Mouse (Mus musculus) Patski (cell line): ENCODE measurements around the gene Maml1. TPM values are rescaled to one million over a fixed set of nuclear protein-coding genes. Genes with fewer than 3 reads are reported as not detected.
A peak's percentile ranks its signal among the peaks of the same experiment; 100 is the strongest.

Experiments
- ATAC-seq: fragments of 100-300 bp; one replicate; pipeline ENCODE4 v1.8.0; 2021
- CTCF ChIA-PET: fragments of 350-600 bp; sonication (Branson Sonifier 250); formaldehyde crosslinking; loops from one replicate; lab custom pipeline; 2022; ENCODE audit warnings: inconsistent platforms; lab: Charles Lee
- POLR2A ChIA-PET: fragments of 350-600 bp; sonication (Branson Sonifier 250); formaldehyde crosslinking; loops from one replicate; lab custom pipeline; 2022; ENCODE audit warnings: antibody characterized with exemption, inconsistent platforms; lab: Charles Lee
- DNase-seq: peaks from one replicate; pipeline ENCODE4 v3.0.0-alpha.2; 2011; ENCODE audit warnings: low read depth, low spot score
- H3K27me3 ChIP-seq: fragments of 371-371 bp; one replicate; pipeline ENCODE4 v1.5.1; 2021
- CTCF ChIP-seq: fragments of 100-300 bp; IDR thresholded peaks from one replicate; pipeline ENCODE4 v1.5.1; 2021
- in situ Hi-C: fragments of 300-500 bp; cut with MboI; formaldehyde crosslinking; loops from 3 replicates; pipeline ENCODE4 v1.11.1; 2018; ENCODE audit warnings: low pct_unique_long_range_greater_than_20kb, mixed read lengths
- polyA plus RNA-seq: library from polyadenylated mRNA; unstranded; gene quantifications from one replicate; pipeline ENCODE4 v1.2.3, GENCODE M21; 2021

The Maml1 gene
- polyA plus RNA-seq, 1 experiment from 2014 or later, result 21.5 TPM

DNA sequence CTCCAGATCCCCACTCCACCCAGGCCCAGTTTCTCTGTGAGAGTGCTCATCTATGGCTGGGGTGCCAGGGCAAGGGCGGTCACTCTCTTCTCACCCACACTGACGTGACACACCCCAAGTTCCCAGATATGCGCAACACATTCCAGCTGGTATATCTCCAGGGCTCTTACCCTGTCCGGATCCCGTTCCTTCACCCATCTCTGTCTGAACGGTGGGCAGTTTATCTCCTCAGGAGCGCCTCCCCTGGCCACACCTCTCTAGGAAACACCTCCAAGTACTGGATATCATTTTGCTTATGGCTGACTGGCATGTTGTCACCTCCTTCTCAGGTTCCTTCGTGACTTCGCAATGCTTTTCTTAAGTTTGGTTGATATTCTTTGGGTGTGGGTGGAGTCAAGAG lies 76.5 kb downstream of the Maml1 start:
- ChIA-PET CTCF (interaction anchor here (1.5 kb wide), 1 partner anchor 9 kb away, joined by 3 read pairs; no protein-coding TSS in a partner anchor), POLR2A (interaction anchor here (1.2 kb wide), 1 partner anchor 11 kb away, joined by 3 read pairs; no protein-coding TSS in a partner anchor)
- ATAC-seq (no peak), DNase-seq (no peak)
- in situ Hi-C loops, result no loop called here
- no peaks in the 10 kb centered on the region for H3K27me3 ChIP-seq
- no peak for TF ChIP-seq CTCF

DNA sequence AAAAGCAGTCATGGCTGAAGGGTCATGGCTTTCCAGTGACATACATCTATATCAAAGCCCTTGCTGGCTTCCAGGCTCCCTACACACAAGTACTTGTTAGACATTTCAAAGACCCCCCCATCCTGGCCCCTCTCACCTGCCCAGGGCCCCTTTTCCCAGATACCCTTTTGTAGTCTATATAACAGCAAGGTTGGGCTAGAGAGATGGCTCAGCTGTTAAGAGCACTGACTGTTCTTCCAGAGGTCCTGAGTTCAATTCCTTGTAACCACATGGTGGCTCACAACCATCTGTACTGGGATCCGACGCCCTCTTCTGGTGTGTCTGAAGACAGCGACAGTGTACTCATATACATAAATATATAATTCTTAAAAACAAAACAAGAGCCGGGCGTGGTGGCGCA lies 77.5 kb downstream of the Maml1 start:
- POLR2A ChIA-PET, result interaction anchor here (1.2 kb wide), 1 partner anchor 12 kb away, joined by 3 read pairs; no protein-coding TSS in a partner anchor
- TF ChIP-seq CTCF, result no peak
- no peaks in the 10 kb centered on the region for H3K27me3 ChIP-seq
- no peak for ATAC-seq
- CTCF ChIA-PET, result interaction anchor here (1.4 to 3.8 kb wide), 2 partner anchors 12 to 53 kb away, joined by 3 to 12 read pairs; no protein-coding TSS in a partner anchor
- in situ Hi-C loops, result no loop called here
- DNase-seq, result no peak

DNA sequence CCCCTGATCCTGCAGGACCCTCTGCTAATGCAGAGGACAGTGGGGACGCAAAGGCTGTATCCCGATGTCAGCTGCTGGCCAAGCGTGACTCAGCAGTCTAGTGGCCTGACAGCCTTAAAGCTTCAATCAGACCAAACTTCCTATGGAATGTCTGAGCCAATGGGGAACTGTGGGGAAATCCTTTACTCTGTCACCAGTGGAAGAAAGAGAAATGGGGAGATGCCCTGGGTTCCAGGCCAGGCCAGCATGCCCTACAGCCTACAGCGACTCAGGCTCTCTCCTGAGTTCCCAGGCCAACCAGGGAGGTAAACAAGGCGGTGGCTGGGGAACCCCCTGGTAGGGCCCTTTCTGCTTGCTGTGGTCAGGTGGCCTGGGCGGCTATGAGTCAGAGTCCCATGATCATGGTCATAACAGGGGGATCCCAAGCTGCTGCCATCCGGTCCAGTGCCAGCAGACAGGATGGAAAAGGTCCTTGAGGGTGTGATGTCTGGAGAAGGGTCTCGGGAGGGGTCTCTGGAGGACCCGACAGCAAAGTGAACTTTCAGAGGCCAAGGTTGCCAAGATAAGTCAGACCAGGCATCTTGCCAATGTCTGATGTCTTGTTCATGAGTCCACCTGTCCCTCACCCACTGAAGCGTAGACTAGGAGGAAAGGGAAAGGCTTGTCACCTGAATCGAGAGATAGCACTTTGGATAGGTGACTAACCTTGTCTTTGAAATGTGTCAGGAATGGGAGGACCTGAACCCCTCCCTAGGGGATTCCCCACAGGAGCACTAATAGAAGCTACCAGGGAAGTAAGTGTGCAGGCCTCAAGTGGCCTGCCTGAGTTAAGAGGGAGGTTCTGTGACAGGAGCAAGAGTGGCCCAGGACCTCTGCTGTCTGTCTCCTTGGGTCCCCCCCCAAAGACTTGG lies 79.0 kb downstream of the Maml1 start:
- POLR2A ChIA-PET, result interaction anchor here (1.0 to 4.8 kb wide), 6 partner anchors 11 to 80 kb away, joined by 3 to 60 read pairs (median 3); partner anchors contain the start of gene Maml1
- no peak for TF ChIP-seq CTCF
- ATAC-seq (peak; percentile 65), DNase-seq (peak; percentile 96)
- in situ Hi-C loops, result no loop called here
- no peaks in the 10 kb centered on the region for H3K27me3 ChIP-seq
- CTCF ChIA-PET, result interaction anchor here (0.8 to 3.8 kb wide), 9 partner anchors 8 to 51 kb away, joined by 3 to 12 read pairs (median 3); no protein-coding TSS in a partner anchor

DNA sequence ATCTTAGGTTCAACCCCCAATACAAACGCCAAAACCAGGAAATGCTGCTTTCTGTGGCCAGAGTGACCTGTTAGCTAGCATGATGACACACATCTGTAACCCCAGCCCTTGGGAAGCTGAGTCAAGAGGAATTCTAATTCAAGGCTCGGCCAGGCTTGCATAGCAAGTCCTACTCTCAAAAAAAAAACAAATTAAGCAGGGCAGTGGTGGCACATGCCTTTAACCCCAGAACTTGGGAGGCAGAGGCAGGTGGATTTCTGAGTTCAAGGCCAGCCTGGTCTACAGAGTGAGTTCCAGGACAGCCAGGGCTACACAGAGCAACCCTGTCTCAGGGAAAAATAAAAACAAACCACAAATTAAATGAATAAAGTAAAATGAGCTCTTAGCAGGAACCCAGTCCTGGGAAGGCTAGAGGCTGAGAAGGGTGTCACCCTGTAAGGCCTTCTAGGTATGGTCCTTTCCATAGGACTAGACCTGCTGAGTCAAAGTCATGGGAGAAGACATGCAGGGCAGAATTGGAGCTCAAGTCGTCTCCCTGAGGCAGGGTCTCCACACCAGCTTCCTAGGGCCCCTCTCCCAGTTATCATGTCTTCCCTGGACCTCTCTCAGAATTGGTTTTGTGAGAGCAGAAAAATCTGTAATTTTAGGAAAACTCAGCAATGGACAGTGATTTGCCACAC lies 79.9 kb downstream of the Maml1 start:
- TF ChIP-seq CTCF, result no peak
- CTCF ChIA-PET, result interaction anchor here (0.8 to 3.8 kb wide), 7 partner anchors 9 to 51 kb away, joined by 3 to 12 read pairs (median 3); no protein-coding TSS in a partner anchor
- no peak for DNase-seq
- ATAC-seq, result no peak
- POLR2A ChIA-PET, result interaction anchor here (1.0 to 4.8 kb wide), 6 partner anchors 10 to 81 kb away, joined by 3 to 60 read pairs (median 3); partner anchors contain the start of gene Maml1
- in situ Hi-C loops, result no loop called here
- no peaks in the 10 kb centered on the region for H3K27me3 ChIP-seq

DNA sequence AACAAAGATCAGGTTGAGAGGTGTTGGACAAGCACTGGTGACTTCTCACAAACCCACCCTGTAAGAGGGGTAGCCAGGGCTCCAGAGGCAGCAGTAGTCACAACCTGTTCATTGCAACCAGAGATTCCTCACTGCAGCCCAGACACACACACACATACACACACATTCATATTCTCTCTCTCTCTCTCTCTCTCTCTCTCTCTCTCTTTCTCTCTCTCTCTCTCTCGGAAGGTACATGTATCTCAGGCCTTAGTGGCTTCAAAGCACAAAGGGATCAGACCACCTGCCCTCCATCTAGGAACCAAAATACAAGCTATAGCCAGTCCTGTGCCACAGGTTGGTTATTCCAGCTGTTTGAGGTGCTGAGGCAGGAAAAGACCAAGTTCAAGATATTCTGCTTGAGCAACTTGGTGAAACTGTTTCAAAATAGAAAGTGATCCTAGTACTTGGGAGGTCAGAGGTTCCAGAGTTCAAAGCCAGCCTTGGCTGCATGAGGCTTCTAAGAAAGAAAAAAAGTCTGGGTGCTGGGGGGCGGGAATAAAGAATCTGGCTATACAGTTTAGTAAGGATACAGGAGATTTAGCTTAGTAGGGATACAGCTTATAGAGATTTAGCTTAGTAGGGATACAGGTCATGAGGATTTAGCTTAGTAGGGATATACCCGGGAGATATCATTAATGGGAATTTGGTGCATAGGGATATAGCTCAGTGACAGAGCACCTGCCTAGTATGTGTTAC lies 80.6 kb downstream of the Maml1 start:
- POLR2A ChIA-PET, result interaction anchor here (0.5 to 4.8 kb wide), 8 partner anchors 12 to 212 kb away, joined by 3 to 60 read pairs (median 4); partner anchors contain the start of gene Maml1
- ATAC-seq (no peak), DNase-seq (no peak)
- H3K27me3 ChIP-seq, result no peaks in the 10 kb centered on the region
- in situ Hi-C loops, result no loop called here
- CTCF ChIA-PET, result interaction anchor here (1.1 to 3.8 kb wide), 6 partner anchors 12 to 50 kb away, joined by 3 to 12 read pairs (median 4); no protein-coding TSS in a partner anchor
- no peak for TF ChIP-seq CTCF

DNA sequence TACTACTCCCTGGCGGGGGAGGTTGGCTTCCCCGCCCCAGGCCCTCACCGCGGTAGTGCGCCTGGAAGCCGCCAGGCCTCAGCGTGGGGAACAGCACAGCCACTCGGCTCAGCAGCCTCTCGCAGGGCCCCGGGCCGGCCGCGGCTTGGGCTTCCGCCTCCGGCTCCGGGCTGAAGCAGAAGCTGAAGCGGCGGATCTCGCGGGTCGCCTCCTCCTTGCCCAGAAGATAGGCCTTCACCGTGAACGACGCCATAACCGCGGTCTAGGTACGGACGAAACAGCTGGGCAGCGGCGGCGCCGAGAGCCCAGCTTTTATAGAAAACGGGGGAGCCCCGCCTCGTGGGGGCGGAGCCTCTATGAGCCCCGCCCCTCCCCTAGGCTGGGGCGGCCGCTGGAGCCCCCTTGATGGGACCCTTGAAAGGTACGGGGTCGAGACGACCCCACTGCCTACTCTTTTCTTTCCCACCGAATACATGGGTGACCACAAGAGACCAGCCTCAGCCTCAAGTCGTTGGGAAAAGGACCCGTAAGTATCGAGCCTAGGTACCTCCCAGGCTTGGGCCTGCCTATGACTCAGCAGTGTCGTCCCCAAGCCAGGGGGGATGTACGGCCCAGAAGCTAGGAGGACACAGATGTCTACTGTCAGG lies 81.5 kb downstream of the Maml1 start, which contains the start of the genes Sqstm1 and Mgat4b:
Sqstm1 (minus strand) TSS at position 323 of the 647 bp plus-strand sequence.
Mgat4b (plus strand) TSS at position 386 of the 647 bp plus-strand sequence.
- peak; percentile 32 for ATAC-seq
- CTCF ChIA-PET, result interaction anchor here (1.5 to 2.0 kb wide), 2 partner anchors 10 to 14 kb away, joined by 5 to 10 read pairs; no protein-coding TSS in a partner anchor

DNA sequence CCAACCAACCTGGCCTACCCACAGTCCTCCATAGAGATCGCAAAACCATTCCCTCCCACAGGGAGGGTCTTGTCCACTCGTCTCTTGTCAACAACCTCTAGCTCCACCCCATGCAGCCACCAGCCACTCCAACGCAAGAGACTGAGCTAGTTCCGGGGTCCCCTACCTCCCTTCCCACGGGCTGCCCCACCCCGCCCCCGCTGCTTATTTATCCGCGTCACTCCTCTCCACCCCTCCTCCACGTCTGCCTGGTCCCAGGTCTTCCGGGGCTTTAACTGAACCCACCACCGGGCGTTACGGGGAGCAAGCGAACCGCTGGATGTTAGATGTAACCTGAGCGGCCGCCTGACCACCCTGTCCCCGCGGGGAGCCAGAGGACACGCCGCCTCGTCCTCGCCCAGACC lies 82.0 kb downstream of the Maml1 start:
- in situ Hi-C loops, result no loop called here
- POLR2A ChIA-PET, result interaction anchor here (0.9 to 4.8 kb wide), 7 partner anchors 8 to 167 kb away, joined by 3 to 60 read pairs (median 3); no protein-coding TSS in a partner anchor
- TF ChIP-seq CTCF, result no peak
- no peaks in the 10 kb centered on the region for H3K27me3 ChIP-seq
- CTCF ChIA-PET, result interaction anchor here (1.5 kb wide), 1 partner anchor 9 kb away, joined by 5 read pairs; no protein-coding TSS in a partner anchor
- peak; percentile 61 for ATAC-seq
- DNase-seq, result no peak

More for the DNA sequence above, 81.5 kb downstream of the Maml1 start, which contains the start of the genes Sqstm1 and Mgat4b:
- no peak for DNase-seq
- no peak for TF ChIP-seq CTCF
- no peaks in the 10 kb centered on the region for H3K27me3 ChIP-seq
- in situ Hi-C loops, result no loop called here
- POLR2A ChIA-PET, result interaction anchor here (0.5 to 4.8 kb wide), 9 partner anchors 8 to 213 kb away, joined by 3 to 60 read pairs (median 3); no protein-coding TSS in a partner anchor

DNA sequence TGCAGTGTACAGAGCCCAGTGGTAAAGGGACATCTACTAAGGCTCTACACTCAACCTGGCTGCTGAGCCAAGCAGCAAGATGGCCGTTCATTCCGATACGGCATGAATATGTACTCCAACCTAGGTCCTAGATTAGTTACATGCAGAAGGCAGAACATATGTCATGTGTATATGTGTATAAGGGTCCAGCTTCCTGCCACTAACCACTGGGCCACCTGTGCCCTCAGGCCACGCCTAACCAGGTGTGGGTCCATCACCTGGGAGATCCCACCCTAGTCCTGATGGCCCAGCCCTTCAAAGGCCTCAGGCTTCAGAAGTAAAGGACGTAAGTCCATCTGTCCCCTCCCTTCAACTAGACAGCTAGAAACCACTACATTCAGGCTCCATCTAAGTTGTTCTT lies 84.1 kb downstream of the Maml1 start:
- no peak for ATAC-seq
- DNase-seq, result no peak
- CTCF ChIA-PET, result interaction anchor here (1.6 to 2.8 kb wide), 2 partner anchors 16 to 20 kb away, joined by 4 to 11 read pairs; no protein-coding TSS in a partner anchor
- POLR2A ChIA-PET, result interaction anchor here (0.8 to 1.4 kb wide), 3 partner anchors 17 to 21 kb away, joined by 3 to 5 read pairs (median 4); no protein-coding TSS in a partner anchor
- no peak for TF ChIP-seq CTCF
- H3K27me3 ChIP-seq, result no peaks in the 10 kb centered on the region
- in situ Hi-C loops, result no loop called here
